Mouse (Mus musculus) liver, adult 2 months (tissue): Measurements from ENCODE around the gene Slit1. TPM values are rescaled to one million over a fixed set of nuclear protein-coding genes. Genes with fewer than 3 reads are reported as not detected.
A peak's percentile ranks its signal among the peaks of the same experiment; 100 is the strongest.

Experiments
- DNase-seq: peaks from one replicate; pipeline ENCODE4 v3.0.0-alpha.2; 2011; ENCODE audit warnings: low read depth, low spot score; ENCODE audit errors: extremely low read depth
- H3K27ac ChIP-seq: fragments of 200-500 bp; replicated peaks from 2 replicates; pipeline ENCODE4 v1.5.1; 2012; ENCODE audit warnings: low read depth, mild to moderate bottlenecking, control low read depth, inconsistent platforms, low read length; ENCODE audit not compliant: insufficient read depth
- H3K27me3 ChIP-seq: fragments of 200-500 bp; 2 replicates; pipeline ENCODE4 v1.6.1; 2012; ENCODE audit warnings: mild to moderate bottlenecking, moderate library complexity, low read length, inconsistent platforms; ENCODE audit not compliant: control insufficient read depth, insufficient read depth
- H3K36me3 ChIP-seq: fragments of 200-500 bp; 2 replicates; pipeline ENCODE4 v1.6.1; 2012; ENCODE audit warnings: low read length, inconsistent platforms; ENCODE audit not compliant: control insufficient read depth, insufficient read depth
- H3K4me1 ChIP-seq: fragments of 200-500 bp; 2 replicates; pipeline ENCODE4 v1.6.1; 2011; ENCODE audit warnings: low read length; ENCODE audit not compliant: control insufficient read depth, insufficient read depth
- H3K4me3 ChIP-seq: fragments of 200-500 bp; 2 replicates; pipeline ENCODE4 v1.5.1; 2011; ENCODE audit warnings: low read depth, mild to moderate bottlenecking, control low read depth, low read length, moderate library complexity; ENCODE audit not compliant: insufficient read depth
- H3K79me2 ChIP-seq: fragments of 200-500 bp; 2 replicates; pipeline ENCODE4 v1.6.1; 2012; ENCODE audit warnings: inconsistent platforms, mild to moderate bottlenecking, low read length, moderate library complexity; ENCODE audit not compliant: control insufficient read depth, insufficient read depth
- H3K9ac ChIP-seq: fragments of 200-500 bp; 2 replicates; pipeline ENCODE4 v1.6.1; 2012; ENCODE audit warnings: low read depth, mild to moderate bottlenecking, control low read depth, inconsistent platforms, low read length
- CTCF ChIP-seq: fragments of 200-500 bp; IDR thresholded peaks from 2 replicates; pipeline ENCODE4 v1.5.1; 2011; ENCODE audit warnings: low read depth, low read length, control low read depth
- POLR2A ChIP-seq: fragments of 200-500 bp; IDR thresholded peaks from 2 replicates; pipeline ENCODE4 v1.6.1; 2011; ENCODE audit warnings: low read length, control low read depth; ENCODE audit not compliant: insufficient read depth; ENCODE audit errors: extremely low read depth
- WGBS: fragments of 180-500 bp; shearing (Covaris S2); methylation state at CpG from one replicate; pipeline ENCODE4 v1.1.7; 2018; 5-methylcytosine and 5-hydroxymethylcytosine counted together
- polyA plus RNA-seq: library from polyadenylated mRNA; depleted of rRNA; stranded (reverse); fragments of >200 nt; gene quantifications from 2 replicates; pipeline ENCODE4 v1.2.3, GENCODE M21; 2012
- total RNA-seq: library from RNA; depleted of rRNA; stranded (reverse); fragments of >200 nt; gene quantifications from 2 replicates; pipeline ENCODE4 v1.2.3, GENCODE M21; 2014

Gene Slit1
- total and polyA plus RNA-seq, 2 experiments: 0.09 to 0.18 TPM

DNA sequence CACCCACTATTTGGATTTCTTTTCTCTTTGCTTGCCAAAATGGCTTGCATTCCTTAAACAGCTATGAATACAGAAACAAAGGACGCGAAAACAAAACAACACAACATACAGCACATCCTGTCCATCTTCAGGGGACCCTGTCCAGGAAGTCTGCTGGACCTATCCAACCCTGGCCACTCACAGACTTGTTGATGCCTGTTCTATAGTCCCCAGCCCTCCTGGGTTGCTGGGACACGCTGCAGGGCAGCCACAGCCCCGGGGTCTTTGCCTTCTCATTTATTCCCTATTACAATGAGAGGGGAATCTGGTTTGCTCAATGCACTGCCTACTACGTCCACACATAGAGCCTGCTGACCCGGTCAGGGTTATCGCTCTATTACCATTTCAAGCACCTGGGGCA lies 72.5 kb downstream of the Slit1 start:
- 77% methylated on average over 7 of the region's 7 CpGs for WGBS
- Histone ChIP-seq H3K27me3 (no peaks in the 10 kb centered on the region), H3K4me3 (no peak overlapping the region)

DNA sequence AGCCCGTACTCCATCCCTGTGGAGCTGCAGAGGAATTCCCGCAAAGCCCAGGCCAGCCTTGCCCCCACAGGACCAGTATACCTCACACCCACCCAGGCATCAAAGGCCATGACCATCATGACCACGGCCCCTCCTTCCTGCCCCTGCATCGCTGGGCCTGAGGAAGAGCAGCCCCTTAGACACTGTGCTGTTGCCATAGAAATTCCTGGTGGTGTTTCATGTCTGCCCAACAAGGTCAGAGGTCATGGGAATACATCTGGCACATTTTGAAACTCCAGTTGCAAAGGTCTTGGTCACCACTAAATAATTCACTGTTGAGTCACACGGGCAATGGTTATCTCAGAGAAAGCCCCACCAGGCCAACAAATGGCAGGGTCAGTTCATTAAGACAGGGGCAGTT lies 73.0 kb downstream of the Slit1 start:
- peak; percentile 6 for DNase-seq
- Histone ChIP-seq H3K27me3 (no peaks in the 10 kb centered on the region), H3K4me3 (no peak overlapping the region), H3K36me3 (no peaks in the 10 kb centered on the region), H3K79me2 (no peaks in the 10 kb centered on the region), H3K27ac (no peak overlapping the region), H3K9ac (no peak overlapping the region), H3K4me1 (no peaks in the 10 kb centered on the region)
- 39% methylated on average over 5 of the region's 5 CpGs for WGBS
- no peak for TF ChIP-seq POLR2A
- TF ChIP-seq CTCF: no peak

More for the DNA sequence above, 72.5 kb downstream of the Slit1 start:
- no peak for TF ChIP-seq CTCF
- no peak for TF ChIP-seq POLR2A
- Histone ChIP-seq H3K36me3 (no peaks in the 10 kb centered on the region), H3K9ac (no peak overlapping the region), H3K4me1 (no peaks in the 10 kb centered on the region), H3K79me2 (no peaks in the 10 kb centered on the region), H3K27ac (no peak overlapping the region)
- DNase-seq: no peak

DNA sequence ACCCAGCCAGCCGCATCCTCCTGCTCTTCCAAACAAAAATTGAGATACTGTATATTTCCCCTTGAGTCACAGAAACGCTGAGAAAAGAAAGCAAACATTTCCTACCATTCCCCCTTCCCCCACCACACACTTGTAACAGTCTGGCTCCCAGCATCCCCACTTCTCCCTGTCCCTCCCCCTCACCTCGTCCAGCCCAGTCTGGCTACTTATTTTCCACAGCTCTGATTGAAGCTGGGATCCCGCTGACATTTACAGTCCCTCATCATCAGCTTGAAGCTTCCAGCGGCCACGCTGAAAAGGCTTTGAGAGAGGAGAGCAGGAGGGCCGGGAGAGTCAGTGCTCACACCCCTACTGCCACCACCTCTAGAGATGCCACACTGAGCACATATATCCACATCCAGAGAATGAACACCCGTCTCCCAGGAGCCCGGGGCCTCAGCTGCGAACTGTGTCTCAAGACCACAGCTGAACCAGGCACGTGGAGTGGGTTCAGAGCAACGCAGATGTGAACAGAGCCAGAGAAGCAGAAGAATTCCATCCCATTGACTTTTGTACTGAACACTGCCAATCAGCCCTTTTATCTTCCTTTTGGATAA lies 73.6 kb downstream of the Slit1 start:
- Histone ChIP-seq H3K9ac (no peak overlapping the region), H3K4me1 (no peaks in the 10 kb centered on the region), H3K79me2 (no peaks in the 10 kb centered on the region), H3K27ac (no peak overlapping the region), H3K4me3 (no peak overlapping the region), H3K36me3 (no peaks in the 10 kb centered on the region), H3K27me3 (0 out of 2 replicates have a peak, but pooled peaks cover 2% of the 10 kb centered on the region)
- 45% methylated on average over 12 of the region's 12 CpGs for WGBS
- no peak for DNase-seq
- TF ChIP-seq POLR2A (no peak), CTCF (no peak)

DNA sequence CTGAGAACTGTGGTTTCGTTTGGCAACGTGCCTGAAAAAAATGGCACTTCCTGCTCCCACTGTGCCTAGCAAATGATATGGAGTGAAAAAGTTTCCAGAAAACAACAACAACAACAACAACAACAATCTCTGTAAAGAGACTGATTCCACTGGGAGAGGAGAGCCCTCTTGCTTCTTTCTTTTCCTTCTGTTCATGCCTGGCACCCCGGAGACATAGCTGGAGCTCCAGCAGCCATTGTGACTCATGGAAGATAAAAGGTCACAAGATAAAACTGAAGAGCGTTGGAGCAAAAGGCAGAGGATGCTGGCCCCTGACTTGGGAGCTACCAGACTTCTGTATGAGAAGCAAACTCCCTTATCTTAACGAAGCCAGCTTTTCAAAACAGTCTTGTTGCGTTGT lies 75.9 kb downstream of the Slit1 start:
- DNase-seq: no peak

DNA sequence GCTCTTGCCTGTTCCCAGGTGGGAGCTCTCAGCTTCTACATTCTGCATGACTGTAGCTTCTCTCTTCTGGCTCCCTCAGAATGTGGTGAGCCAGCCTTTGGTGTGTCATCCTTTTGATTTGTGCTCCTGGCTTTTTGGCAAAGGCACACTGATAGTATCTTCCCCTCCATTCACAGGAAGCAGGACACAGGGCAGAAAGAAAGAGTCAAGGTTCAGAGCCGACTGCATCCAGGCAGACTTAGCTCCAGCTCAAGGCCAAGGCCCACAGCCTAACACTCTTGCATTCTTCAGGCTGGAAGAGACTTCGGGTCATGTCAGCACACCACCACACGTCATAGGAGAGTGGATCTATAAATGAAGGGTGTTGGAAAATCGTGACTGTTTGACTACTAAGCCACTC lies 77.5 kb downstream of the Slit1 start:
- 42% methylated on average over 4 of the region's 4 CpGs for WGBS
- 0 out of 2 replicates have a peak, but pooled peaks cover 2% of the 10 kb centered on the region for H3K27me3 ChIP-seq
- no peak overlapping the region for H3K9ac ChIP-seq
- H3K36me3 ChIP-seq: no peaks in the 10 kb centered on the region
- no peaks in the 10 kb centered on the region for H3K4me1 ChIP-seq
- H3K4me3 ChIP-seq: no peak overlapping the region
- DNase-seq: no peak
- TF ChIP-seq CTCF: no peak
- no peak for TF ChIP-seq POLR2A
- H3K79me2 ChIP-seq: no peaks in the 10 kb centered on the region
- H3K27ac ChIP-seq: no peak overlapping the region

More for the DNA sequence above, 75.9 kb downstream of the Slit1 start:
- no peak overlapping the region for H3K4me3 ChIP-seq
- TF ChIP-seq POLR2A: no peak
- no peak for TF ChIP-seq CTCF
- H3K9ac ChIP-seq: no peak overlapping the region
- 0 out of 2 replicates have a peak, but pooled peaks cover 2% of the 10 kb centered on the region for H3K27me3 ChIP-seq
- H3K4me1 ChIP-seq: no peaks in the 10 kb centered on the region
- no peaks in the 10 kb centered on the region for H3K79me2 ChIP-seq
- WGBS: 21% methylated on average over 6 of the region's 6 CpGs
- no peak overlapping the region for H3K27ac ChIP-seq
- H3K36me3 ChIP-seq: no peaks in the 10 kb centered on the region

DNA sequence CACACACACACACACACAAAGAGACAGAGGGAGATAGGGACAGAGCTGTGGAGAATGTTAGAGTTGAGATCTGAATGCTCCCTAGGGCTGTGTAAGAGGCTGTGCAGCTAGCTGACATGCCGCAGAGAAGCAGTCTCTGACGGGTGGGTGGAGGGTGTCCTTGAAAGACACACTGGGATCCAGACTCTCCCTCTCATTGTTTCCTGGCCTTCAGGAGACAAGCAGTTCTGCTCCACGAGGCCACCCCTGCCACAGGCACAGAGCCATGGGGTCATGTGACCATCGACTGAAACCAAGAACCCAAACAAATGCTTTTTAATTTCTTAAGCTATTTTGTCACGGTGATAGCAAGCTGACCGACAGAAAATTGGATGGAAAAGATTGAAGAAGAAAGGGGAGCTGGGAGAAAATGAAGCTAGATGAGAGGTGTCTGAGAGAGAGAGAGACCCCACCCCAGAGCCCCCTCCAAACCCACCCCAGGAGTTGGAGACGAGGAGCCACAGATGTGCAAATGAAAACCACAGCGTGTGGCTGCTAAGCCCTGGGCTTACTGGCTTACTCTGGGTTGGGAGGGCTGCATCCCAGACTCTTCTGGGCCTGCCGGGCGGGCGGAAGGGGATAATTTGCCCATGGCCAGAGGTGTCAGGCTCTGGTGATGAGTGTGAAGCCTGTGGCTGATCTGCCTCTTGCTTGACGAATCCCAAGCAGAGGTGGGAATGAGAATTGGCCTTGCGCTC lies 79.8 kb downstream of the Slit1 start:
- no peaks in the 10 kb centered on the region for H3K36me3 ChIP-seq
- DNase-seq: no peak
- H3K4me3 ChIP-seq: no peak overlapping the region
- no peak overlapping the region for H3K9ac ChIP-seq
- no peaks in the 10 kb centered on the region for H3K4me1 ChIP-seq
- 0 out of 2 replicates have a peak, but pooled peaks cover 2% of the 10 kb centered on the region for H3K27me3 ChIP-seq
- 23% methylated on average over 13 of the region's 13 CpGs for WGBS
- TF ChIP-seq POLR2A (no peak), CTCF (no peak)
- no peaks in the 10 kb centered on the region for H3K79me2 ChIP-seq
- no peak overlapping the region for H3K27ac ChIP-seq
